Mouse (Mus musculus) embryo, embryonic 10.5 days (tissue): ENCODE data around the gene Serp2.
A peak's percentile ranks its signal among the peaks of the same experiment; 100 is the strongest.

Experiments
- DNase-seq: peaks from one replicate; pipeline ENCODE4 v3.0.0-alpha.2; 2015; ENCODE audit warnings: low spot score

Gene Serp2

DNA sequence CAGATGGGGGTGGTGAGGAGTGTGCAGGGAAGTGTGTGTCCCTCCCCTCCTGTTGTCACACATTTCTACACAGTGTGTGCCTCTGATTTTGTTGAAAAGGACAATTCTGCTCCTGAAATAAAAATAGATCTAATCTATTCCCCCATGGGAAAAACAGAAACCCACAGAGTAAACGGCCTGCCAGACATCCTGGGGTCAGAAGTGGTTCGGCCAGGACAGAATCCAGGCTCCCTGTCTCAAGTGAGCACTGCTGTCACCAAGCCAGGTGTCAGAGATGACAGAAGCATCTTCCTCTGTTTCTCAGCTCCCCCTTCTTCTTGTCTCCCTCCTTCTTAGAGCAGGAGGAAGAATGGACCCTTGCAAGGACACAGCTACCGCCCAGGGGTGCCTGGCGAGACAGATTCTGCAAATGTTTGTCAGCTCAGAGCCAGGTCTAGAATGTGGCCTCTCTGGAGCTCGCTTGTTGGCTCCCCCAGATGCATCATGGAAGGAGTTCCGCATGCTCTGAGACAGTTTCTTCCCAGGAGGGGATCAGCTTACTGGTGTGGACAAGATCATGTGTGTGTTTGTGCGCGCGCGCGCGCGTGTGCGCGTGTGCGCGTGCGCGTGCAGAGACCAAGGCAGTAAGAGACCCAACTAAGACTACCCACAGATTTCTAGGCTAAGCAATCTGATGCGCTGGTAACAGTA is 29.5 kb downstream of the Serp2 start:
- DNase-seq = no peak

- DNase-seq = no peak
These were observed 30.2 kb downstream of the Serp2 start for GRCm38 (mm10) chr14:76526467-76526866.

GRCm38 (mm10) chr14:76523344-76523743 is 33.3 kb downstream of the Serp2 start:
- no peak for DNase-seq

DNA sequence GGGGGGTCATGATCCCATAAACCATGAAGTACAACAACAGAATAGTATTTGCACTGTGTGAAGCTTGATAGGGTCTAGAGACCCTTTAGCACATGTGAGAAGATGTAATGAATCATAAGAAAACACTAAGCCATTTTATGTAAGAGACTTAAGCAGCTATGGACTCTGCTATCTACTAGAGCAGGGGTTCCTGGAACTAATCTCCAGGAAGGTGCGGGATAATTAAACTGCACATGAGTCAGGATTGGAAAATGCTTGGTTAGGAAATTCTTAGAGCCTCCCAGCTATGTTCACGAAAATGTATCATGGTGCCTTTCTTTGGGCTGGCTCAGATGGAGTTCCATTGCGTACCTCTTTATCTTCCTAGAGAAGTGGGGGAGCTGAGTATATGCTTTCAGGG is 35.4 kb downstream of the Serp2 start:
- no peak for DNase-seq

DNA sequence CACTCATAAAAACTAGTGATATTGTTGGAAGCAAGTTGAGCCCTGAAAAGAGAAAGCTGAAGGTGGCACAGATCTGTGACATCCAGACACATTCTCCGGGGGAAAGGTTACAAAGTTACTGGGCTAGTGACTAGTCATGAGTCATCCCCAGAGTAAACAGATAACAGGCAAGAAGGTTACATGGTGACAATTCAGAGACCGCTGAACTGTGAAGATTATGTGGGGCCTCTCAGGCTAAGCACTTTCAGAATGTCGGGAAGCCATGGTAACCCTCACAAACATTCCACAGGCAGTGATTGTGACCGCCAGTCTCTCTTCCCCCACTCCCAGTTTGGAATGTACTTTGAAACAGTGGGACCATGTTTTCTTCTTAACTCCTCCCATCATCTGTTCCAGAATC is 36.1 kb downstream of the Serp2 start:
- DNase-seq = no peak

- DNase-seq = no peak
These were observed 38.5 kb downstream of the Serp2 start for GRCm38 (mm10) chr14:76518217-76518616.

DNA sequence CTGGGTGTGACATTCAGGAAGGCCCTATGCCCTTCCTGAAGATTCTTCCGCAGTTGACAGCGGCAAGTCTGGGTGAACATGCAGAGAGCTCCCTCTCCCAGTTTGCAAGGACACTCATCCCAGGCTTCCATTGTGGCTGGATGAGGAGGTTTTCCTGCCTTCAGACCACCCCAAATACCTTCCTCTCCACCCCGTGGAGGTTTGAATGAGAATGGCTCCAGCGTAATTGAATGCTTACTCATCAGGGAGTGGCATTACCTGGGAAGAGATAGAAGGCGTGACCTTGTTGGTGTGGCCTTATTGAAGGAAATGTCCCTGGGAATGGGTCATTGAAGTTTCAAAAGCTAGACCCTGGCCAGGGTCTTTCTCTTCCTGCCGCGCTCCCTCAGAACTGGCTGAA is 41.1 kb downstream of the Serp2 start:
- no peak for DNase-seq

DNA sequence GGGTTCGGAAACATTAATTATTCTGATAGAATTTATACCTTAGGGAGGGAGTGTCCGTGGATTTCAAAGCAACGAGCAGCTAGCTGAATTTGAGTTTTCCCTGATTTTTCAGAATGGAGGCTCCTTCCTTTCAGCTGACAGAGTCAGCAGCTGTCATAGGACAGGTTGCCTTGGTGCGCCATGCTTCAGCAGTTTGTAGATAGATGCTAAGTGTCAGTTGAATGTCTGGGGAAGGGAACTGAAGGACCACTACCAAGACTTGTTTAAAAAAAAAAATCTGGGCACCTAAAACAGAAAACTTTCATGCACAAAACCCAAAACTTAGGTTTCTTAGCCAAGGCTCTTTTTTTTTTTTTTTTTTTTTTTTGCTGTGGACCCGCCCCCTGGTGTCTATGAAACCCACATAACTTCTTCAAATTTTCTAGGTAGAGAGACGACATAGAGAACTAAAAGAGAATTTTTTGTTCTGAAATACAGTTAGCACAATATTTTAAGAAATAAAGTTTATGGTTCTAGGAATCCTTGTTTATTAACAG is 42.6 kb downstream of the Serp2 start:
- no peak for DNase-seq

- peak; percentile 80 for DNase-seq
These were observed 43.2 kb downstream of the Serp2 start for GRCm38 (mm10) chr14:76513395-76514049.

GRCm38 (mm10) chr14:76511971-76512370 is 44.7 kb downstream of the Serp2 start:
- no peak for DNase-seq

GRCm38 (mm10) chr14:76508701-76509100 is 48.0 kb downstream of the Serp2 start:
- DNase-seq = no peak

DNA sequence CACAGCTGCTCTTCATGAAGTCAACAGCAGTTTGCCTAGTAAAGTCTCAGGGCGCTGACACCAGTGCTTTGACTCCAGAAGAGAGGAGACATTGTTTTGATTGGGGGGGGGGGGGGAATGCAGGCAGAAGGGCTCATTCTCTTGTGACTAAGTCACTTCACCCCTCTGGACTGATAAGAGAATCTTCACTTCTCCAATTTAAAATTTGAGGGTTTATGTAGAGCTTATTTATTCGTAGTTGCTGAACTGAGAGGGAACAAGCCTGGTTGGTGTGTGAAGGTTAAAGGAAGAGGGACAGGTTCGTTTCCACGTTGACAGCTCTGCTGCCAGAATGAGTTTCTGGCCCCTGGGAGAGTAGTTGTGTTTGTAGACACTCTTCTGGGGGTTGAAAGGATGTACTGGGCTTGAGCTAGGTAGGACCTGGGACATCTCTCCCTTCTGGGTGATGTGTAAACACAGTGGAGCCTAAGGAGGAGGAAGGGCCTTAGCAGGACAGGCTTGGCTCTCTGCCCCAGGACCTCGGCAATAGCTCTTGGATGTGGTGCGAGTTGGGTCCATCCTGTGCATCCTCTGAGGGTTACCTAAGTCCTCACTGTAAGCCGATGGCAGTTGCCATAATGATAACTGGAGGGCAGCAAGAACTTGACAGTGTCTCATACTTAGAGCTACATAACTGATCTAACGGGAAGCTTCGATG is 48.7 kb downstream of the Serp2 start:
- no peak for DNase-seq

- no peak for DNase-seq
These were observed 49.3 kb downstream of the Serp2 start for GRCm38 (mm10) chr14:76507357-76507756.

DNA sequence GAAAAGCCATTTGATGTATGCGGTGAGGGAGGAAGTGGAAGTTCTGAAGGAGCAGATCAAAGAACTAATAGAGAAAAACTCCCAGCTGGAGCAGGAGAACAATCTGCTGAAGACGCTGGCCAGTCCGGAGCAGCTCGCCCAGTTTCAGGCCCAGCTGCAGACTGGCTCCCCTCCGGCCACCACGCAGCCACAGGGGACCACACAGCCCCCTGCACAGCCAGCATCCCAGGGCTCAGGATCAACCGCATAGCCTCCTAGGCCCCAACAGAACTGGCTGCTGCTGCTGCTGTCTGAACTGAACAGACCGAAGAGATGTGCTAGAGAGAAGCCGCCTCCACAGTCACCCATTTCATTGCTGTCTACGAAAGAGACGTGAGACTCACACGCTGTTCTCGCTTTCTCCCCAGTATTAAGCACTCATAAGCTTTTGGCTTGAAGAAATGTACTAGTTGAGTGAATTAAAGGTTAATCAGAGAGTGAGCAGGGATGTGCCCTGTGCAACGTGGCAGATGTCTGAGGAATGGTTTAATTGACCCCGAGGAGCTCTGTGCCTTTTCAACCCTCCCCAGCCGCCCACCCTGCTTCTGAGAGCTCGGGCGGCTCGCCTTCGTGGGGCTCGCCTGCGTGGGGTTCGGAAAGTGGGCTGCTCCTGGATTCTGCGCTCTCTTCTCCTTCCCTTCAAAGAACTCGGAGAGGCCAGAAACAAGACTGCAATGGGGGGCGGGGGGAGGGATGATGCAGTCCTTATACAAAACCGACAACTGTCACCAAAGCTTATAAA is 50.1 kb downstream of the Serp2 start:
- no peak for DNase-seq

DNA sequence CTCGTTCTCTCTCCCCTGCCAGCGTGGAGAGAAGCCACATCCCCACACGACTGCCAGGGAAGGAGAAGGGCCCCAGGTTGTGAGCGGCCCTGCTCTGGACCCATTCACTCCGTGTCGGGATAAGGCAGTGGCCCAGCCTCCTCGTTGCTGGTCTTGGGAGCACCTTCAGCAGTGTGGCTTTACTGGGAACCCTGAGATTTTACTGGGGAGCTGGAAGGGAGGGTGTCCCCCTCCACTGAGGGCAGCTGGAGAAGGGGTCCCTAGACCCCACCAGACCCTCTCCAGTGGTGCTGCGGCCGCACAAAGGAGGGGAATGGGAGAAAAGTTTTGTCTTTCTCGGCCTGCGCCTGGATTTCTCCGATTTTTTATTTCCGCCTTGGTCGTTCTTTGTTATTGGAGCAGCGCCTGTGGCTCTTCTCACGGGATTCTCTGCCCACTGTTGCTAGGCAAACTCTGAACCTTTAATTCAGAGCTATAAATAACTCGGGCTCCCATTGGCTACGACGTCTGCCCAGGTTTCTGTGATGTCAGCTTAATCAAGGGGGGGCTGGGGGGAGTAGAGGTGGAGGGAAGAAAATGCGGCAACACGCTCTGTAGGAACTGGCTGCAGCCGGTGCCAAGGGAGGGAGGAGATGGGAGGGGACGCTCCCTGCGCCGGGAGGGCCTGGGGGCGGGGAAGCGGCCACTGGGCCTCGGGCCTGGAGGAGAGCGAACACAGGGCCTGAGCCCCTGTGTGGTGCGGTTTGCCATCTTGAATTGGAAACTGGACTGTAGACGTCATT is 51.1 kb downstream of the Serp2 start:
- peak; percentile 98 for DNase-seq

DNA sequence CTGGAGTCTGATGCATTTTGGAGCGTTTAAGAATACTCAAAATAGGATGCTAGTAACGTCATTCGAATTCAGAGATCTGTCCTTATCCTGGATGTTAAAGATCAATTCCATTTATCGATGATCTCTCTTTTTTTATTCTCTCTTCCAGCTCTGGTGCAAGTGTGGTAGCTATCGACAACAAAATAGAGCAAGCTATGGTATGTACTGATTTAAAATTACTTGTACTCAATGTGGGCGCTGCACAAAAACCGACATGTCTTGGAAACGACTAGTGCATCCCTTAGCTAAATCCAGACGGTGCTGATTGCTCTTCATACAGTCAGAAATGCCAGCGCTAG is 51.6 kb downstream of the Serp2 start:
- DNase-seq = peak; percentile 67

GRCm38 (mm10) chr14:76504121-76504737 is 52.5 kb downstream of the Serp2 start:
- peak; percentile 96 for DNase-seq

DNA sequence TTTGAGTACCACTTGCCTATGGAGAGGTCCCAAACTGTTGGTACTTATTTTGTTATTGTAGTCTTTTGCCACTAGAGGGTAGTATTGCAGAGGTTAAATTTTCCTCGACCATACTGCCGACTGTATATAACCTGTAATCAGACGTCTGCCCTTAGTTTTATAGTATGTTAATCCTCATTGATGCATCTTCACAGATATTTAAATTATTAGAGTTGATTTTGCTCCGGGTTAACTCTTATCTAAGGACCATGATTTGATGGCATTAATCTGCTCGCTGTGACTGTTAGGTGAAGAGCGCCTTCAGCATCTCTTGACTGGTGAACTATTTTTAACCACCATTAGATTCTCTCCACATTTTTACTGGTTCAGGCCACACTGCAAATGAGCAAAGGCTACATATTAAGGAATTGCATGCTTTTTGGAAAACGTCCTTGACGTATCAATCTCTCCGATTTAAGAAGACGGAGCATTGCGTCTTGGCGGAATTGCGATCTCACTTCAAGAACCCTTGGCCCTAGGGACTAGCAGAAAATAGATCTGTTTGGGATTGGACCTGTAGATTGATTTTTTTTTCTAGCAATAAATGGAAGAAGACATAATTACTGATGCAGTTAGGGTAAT is 53.3 kb downstream of the Serp2 start:
- peak; percentile 88 for DNase-seq

- peak; percentile 53 for DNase-seq
These were observed 56.7 kb downstream of the Serp2 start for GRCm38 (mm10) chr14:76500036-76500435.

- no peak for DNase-seq
These were observed 57.2 kb downstream of the Serp2 start for GRCm38 (mm10) chr14:76499492-76499891.

- no peak for DNase-seq
These were observed 58.5 kb downstream of the Serp2 start for GRCm38 (mm10) chr14:76498210-76498609.
